Mouse (Mus musculus): Measurements from ENCODE around the gene Ackr2.
A peak's percentile ranks its signal among the peaks of the same experiment; 100 is the strongest.

Ackr2 gene

GRCm38 (mm10) chr9:121892057-121892687 lies 6.0 kb upstream of the Ackr2 start:
- no peak for DNase-seq

- no peak for DNase-seq
Measured at GRCm38 (mm10) chr9:121894447-121894846, 3.7 kb upstream of the Ackr2 start.

- DNase-seq = peak; percentile 41
Measured at GRCm38 (mm10) chr9:121895392-121895993, 2.7 kb upstream of the Ackr2 start.

- DNase-seq = no peak
Measured at GRCm38 (mm10) chr9:121896820-121897219, 1.3 kb upstream of the Ackr2 start.

- DNase-seq = no peak
Measured at GRCm38 (mm10) chr9:121899306-121899705, 1.2 kb downstream of the Ackr2 start.

GRCm38 (mm10) chr9:121900282-121900855 lies 2.2 kb downstream of the Ackr2 start:
- no peak for DNase-seq

- no peak for DNase-seq
Measured at GRCm38 (mm10) chr9:121901710-121902700, 3.9 kb downstream of the Ackr2 start.

GRCm38 (mm10) chr9:121903476-121904305 lies 5.5 kb downstream of the Ackr2 start:
- DNase-seq = no peak

- DNase-seq = no peak
Measured at GRCm38 (mm10) chr9:121904319-121904718, 6.2 kb downstream of the Ackr2 start.

- no peak for DNase-seq
Measured at GRCm38 (mm10) chr9:121904946-121905345, 6.8 kb downstream of the Ackr2 start.

- DNase-seq = no peak
Measured at GRCm38 (mm10) chr9:121905556-121906185, 7.5 kb downstream of the Ackr2 start.

GRCm38 (mm10) chr9:121906456-121906855 lies 8.3 kb downstream of the Ackr2 start:
- no peak for DNase-seq

- no peak for DNase-seq
Measured at GRCm38 (mm10) chr9:121907356-121908070, 9.4 kb downstream of the Ackr2 start.

GRCm38 (mm10) chr9:121908321-121908720 lies 10.2 kb downstream of the Ackr2 start:
- DNase-seq = no peak

GRCm38 (mm10) chr9:121909635-121910034 lies 11.5 kb downstream of the Ackr2 start:
- no peak for DNase-seq

- no peak for DNase-seq
Measured at GRCm38 (mm10) chr9:121911196-121911595, 13.0 kb downstream of the Ackr2 start.

- no peak for DNase-seq
Measured at GRCm38 (mm10) chr9:121912786-121913185, 14.6 kb downstream of the Ackr2 start.

- DNase-seq = no peak
Measured at GRCm38 (mm10) chr9:121914226-121914757, 16.1 kb downstream of the Ackr2 start.

- no peak for DNase-seq
Measured at GRCm38 (mm10) chr9:121915056-121915455, 16.9 kb downstream of the Ackr2 start.

- DNase-seq = peak; percentile 50
Measured at GRCm38 (mm10) chr9:121916102-121916501, 17.9 kb downstream of the Ackr2 start, which contains the start of gene Cyp8b1. Gene Cyp8b1 (minus strand): TSS chr9:121916305.
